Mouse (Mus musculus): ENCODE measurements around the gene Mtus2. TPM values are rescaled to one million over a fixed set of nuclear protein-coding genes. Genes with fewer than 3 reads are reported as not detected.

The Mtus2 gene
- total RNA-seq, 2 experiments from 2014 or later = 0.08 to 0.15 TPM

GRCm38 (mm10) chr5:148115207-148115817, 158.2 kb downstream of the Mtus2 start:
- no peak for DNase-seq
- intact Hi-C loops (cut with DNase I) = no loop called here
- Histone ChIP-seq H3K27ac (no peak overlapping the region), H3K4me3 (no peak overlapping the region)
- no peak for TF ChIP-seq CTCF (IDR thresholded peaks at IDR 0.05)

- Histone ChIP-seq H3K4me3 (no peak overlapping the region), H3K27ac (no peak overlapping the region)
- TF ChIP-seq CTCF (IDR thresholded peaks at IDR 0.05) = no peak
- DNase-seq = no peak
- intact Hi-C loops (cut with DNase I) = no loop called here
Observed at GRCm38 (mm10) chr5:148124354-148124753, 167.2 kb downstream of the Mtus2 start.

- Histone ChIP-seq H3K4me3 (peak overlapping the region; percentile 35; the same call in 1 of the 2 replicates), H3K27ac (peak overlapping the region; percentile 71)
- peak; percentile 16; the same call in 1 of the 2 replicates for TF ChIP-seq CTCF (IDR thresholded peaks at IDR 0.05)
- intact Hi-C loops (cut with DNase I) = no loop called here
- DNase-seq = peak; percentile 52
Observed at GRCm38 (mm10) chr5:148130691-148131457, 173.8 kb downstream of the Mtus2 start.

DNA sequence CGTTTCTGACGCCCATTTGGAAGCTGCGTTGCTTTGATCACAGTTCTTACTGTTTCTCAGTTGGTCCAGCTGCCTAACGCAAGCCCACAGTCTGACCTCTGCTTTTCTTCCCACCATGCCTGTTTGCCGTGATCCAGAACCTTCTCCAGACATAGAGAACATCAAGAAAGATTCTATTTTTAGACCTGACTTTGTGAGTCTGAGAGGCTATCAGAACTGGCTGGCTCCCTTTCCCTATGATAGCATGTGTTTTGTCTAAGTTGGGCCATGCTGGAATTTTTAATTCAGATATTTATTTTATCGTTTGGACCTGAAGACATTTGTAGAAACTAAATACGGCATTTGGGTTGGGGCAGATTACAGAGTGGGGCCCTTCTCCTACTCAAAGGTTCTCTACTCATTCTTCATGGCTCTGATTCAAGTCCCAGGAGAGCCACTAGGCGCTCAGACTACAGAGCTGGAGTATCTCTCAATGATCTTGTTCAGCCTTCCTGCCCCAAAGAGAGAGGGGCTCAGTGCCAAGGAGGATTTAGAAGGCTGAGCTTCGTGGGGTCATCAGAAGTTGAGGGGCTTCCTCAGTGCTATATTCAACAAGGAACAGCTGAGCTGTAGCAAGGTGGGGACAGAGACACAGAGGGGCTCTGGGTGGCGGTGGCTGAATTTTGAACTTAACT, 174.5 kb downstream of the Mtus2 start:
- peak; percentile 50 for DNase-seq
- intact Hi-C loops (cut with DNase I) = no loop called here
- Histone ChIP-seq H3K27ac (peak overlapping the region; percentile 71), H3K4me3 (peak overlapping the region; percentile 35)
- no peak for TF ChIP-seq CTCF (IDR thresholded peaks at IDR 0.05)

- DNase-seq = no peak
- Histone ChIP-seq H3K27ac (no peak overlapping the region), H3K4me3 (no peak overlapping the region)
- intact Hi-C loops (cut with DNase I) = no loop called here
- TF ChIP-seq CTCF (IDR thresholded peaks at IDR 0.05) = no peak
Observed at GRCm38 (mm10) chr5:148133448-148134060, 176.4 kb downstream of the Mtus2 start.

- intact Hi-C loops (cut with DNase I) = no loop called here
- no peak overlapping the region for H3K4me3 ChIP-seq
- no peak; the same call in 1 of the 2 replicates for TF ChIP-seq CTCF (IDR thresholded peaks at IDR 0.05)
- DNase-seq = no peak
- no peak overlapping the region for H3K27ac ChIP-seq
Observed at GRCm38 (mm10) chr5:148141662-148142061, 184.5 kb downstream of the Mtus2 start.

DNA sequence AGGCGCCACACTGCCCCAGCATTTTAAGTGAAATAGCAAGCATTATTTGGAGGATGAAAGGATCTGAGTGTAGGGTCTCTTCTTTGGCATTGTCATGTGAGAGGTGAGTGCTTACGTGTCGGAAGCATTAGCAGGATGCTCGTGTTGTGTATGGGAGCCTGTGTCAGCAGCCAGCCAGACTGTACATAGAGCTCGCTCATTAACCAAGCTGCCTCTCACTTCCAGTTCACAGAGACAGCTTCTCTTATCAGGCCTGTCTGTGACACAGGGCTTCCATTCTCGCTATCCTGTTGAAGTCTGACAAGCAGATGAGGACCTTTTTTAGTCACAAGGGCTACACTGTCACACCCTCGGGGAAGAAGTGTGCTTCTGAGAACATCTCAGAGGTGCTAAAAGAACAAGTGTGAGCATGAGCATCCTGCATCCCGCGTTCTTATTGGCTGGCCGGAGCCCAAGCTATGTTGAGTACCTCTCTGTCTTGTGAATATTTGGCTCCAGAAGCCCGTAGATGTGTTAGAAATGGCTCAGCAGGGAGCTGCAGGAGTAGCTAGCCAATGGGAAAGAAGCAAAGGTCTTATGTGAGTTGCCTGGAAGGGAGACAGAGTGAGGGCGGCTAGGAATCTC, 189.2 kb downstream of the Mtus2 start:
- intact Hi-C loops (cut with DNase I) = no loop called here
- Histone ChIP-seq H3K27ac (no peak overlapping the region), H3K4me3 (no peak overlapping the region)
- DNase-seq = no peak
- TF ChIP-seq CTCF (IDR thresholded peaks at IDR 0.05) = no peak

- no peak for TF ChIP-seq CTCF (IDR thresholded peaks at IDR 0.05)
- no peak for DNase-seq
- intact Hi-C loops (cut with DNase I) = no loop called here
Observed at GRCm38 (mm10) chr5:148151894-148152599, 194.9 kb downstream of the Mtus2 start.

GRCm38 (mm10) chr5:148152600-148153402, 195.7 kb downstream of the Mtus2 start:
- Histone ChIP-seq H3K27ac (no peak overlapping the region), H3K4me3 (no peak overlapping the region)
- DNase-seq = no peak
- intact Hi-C loops (cut with DNase I) = no loop called here
- no peak for TF ChIP-seq CTCF (IDR thresholded peaks at IDR 0.05)

More at GRCm38 (mm10) chr5:148151894-148152599, 194.9 kb downstream of the Mtus2 start:
- H3K27ac ChIP-seq = no peak overlapping the region
- no peak overlapping the region for H3K4me3 ChIP-seq

- intact Hi-C loops (cut with DNase I) = no loop called here
- H3K4me3 ChIP-seq = no peak overlapping the region
- no peak for DNase-seq
- H3K27ac ChIP-seq = no peak overlapping the region
- no peak for TF ChIP-seq CTCF (IDR thresholded peaks at IDR 0.05)
Observed at GRCm38 (mm10) chr5:148153403-148153713, 196.2 kb downstream of the Mtus2 start.

DNA sequence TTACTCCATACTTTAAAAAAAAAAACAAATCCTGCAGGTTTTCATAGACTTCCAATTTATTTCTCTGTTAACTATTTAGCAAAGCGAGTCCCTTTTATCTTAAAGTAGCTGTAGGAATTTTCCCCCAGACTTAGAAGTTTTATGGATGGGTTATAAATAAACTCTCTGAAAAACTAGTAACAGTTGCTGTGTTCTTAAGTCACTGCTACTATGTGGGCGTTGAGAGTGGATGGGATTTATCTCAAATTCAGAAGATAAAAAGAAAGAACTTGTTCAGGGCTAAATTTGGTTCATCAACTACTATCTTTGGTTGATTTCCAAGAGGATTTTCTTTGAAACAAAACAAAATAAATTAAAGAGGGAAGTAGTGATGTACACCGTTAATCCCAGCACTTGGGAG, 197.6 kb downstream of the Mtus2 start:
- Histone ChIP-seq H3K27ac (no peak overlapping the region), H3K4me3 (no peak overlapping the region)
- no peak for TF ChIP-seq CTCF (IDR thresholded peaks at IDR 0.05)
- no peak for DNase-seq
- intact Hi-C loops (cut with DNase I) = no loop called here
